Mouse (Mus musculus): ENCODE measurements around the gene Wnt1. TPM values are rescaled to one million over a fixed set of nuclear protein-coding genes. Genes with fewer than 3 reads are reported as not detected.

The Wnt1 gene
- total RNA-seq, 2 experiments from 2014 or later = not detected

DNA sequence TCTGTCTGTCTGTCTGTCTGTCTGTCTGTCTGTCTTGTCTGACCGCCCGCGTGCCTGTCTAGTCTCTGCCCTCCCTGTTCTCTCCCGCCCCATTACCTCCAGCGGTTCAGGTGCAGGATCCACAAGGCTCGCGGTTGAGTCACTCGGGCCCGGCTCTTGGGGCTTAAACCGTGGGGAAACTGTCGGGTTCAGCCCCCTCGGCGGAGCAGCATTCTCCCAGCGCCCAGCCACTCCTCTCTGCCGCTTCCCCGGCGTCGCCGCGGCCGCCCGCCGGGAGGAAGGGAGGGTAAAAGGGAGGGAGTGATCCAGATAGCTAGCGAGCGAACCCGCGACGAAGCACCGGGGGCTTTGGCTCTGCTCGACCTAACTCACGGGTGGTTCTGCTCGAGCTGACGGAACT is 11.9 kb upstream of the Wnt1 start, which contains the start of gene Wnt10b:
Gene Wnt10b (minus strand): TSS at position 389 of the 400 bp plus-strand sequence.
- no peak for DNase-seq (ENCODE audit: low spot score in 2 of 2)

- no peak for DNase-seq (ENCODE audit: low spot score in 2 of 2)
These were observed 11.4 kb upstream of the Wnt1 start for GRCm38 (mm10) chr15:98778191-98778770.

- no peak for DNase-seq (ENCODE audit: low spot score in 2 of 2)
These were observed 10.9 kb upstream of the Wnt1 start for GRCm38 (mm10) chr15:98778806-98779205.

GRCm38 (mm10) chr15:98780075-98780474 is 9.6 kb upstream of the Wnt1 start:
- no peak for DNase-seq (ENCODE audit: low spot score in 2 of 2)

DNA sequence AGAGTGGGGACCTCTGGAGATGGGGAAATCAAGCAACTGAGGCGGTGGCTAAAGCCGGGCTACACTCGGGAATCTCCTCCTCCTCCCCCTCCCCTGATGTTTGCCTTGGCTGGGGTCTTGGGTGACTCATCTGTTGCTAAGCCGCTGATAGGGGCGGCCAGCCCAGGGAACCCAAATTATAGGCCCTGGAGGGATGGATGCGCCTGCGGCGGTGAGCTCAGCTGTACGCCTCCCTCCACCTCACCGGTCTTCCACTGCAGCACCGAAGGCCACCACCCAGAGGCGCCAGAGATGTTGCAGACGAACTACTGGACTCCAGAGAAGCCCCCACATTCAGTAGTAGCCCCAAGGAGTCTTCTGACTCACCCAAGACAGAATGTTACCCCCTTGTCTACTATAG is 9.1 kb upstream of the Wnt1 start:
- DNase-seq (ENCODE audit: low spot score in 2 of 2) = no peak

DNA sequence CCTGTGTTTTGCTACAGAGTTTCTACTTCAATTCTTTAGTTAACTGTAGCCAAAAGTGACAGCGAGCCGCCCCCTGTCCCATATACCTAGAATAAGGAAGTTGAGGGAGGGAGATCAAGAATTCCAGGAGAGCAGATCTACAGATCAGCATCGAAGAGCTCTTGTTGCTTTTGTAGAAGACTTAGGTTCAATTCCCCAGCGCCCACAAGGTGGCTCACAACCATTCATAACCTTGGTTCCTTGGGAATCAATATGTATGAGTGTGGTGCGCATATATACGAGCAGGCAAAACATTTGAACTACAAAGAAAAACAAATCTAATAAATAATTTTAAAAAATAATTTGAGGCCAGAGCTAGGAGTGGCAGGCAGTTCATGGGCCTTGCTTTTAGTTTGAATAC is 8.5 kb upstream of the Wnt1 start:
- DNase-seq (ENCODE audit: low spot score in 2 of 2) = no peak

DNA sequence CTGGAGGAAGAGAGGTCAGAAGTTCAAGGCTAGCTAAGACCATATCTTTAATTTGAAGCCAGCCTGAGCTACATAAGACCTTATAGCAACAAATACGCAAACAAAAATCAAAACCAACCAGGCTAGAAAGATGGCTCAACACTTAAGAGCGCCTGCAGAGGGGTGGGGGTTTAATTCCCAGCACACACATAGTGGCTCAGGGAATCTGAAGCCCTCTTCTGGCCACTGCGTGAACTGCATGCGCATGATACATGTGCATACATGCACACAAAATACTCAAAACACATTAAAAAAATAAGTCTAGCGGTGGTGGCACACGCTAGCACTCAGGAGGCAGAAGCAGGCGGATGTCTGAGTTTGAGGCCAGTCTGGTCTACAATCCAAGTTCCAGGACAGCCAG is 3.9 kb upstream of the Wnt1 start:
- no peak for DNase-seq (ENCODE audit: low spot score in 2 of 2)

- peak in 1 of 2 experiments; percentile 54 for DNase-seq (ENCODE audit: low spot score in 2 of 2)
These were observed 1.7 kb upstream of the Wnt1 start for GRCm38 (mm10) chr15:98787930-98788329.

- no peak for DNase-seq (ENCODE audit: low spot score in 2 of 2)
These were observed 541 bp upstream of the Wnt1 start for GRCm38 (mm10) chr15:98788972-98789660.

DNA sequence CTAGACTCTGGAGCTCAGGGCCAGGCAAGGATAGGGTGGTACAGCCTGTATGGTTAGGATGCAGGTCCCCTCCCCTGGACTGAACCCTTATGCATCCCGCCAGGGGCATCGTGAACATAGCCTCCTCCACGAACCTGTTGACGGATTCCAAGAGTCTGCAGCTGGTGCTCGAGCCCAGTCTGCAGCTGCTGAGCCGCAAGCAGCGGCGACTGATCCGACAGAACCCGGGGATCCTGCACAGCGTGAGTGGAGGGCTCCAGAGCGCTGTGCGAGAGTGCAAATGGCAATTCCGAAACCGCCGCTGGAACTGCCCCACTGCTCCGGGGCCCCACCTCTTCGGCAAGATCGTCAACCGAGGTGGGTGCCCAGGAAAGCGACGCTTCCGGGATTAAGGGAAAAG is 1.1 kb downstream of the Wnt1 start:
- no peak for DNase-seq (ENCODE audit: low spot score in 2 of 2)

DNA sequence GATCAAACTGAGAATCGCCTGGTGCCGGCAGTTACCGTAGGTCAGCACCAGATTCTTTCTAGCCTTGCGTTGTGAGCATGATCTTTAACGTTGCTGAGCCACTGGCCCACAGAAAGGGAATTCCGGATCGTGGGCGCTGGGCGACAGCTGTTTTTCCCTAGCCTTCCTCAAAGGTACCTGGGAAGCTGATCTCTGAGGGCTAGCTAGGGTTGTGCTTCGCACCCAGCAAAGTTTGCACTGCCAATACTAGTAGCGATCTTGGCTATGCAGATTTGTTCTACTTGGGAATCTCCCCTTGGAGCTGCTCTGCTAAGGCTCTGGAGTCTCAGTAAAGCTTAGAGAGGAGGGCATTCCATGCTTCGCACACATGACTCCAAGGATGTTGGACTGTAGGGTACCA is 1.6 kb downstream of the Wnt1 start:
- no peak for DNase-seq (ENCODE audit: low spot score in 2 of 2)

DNA sequence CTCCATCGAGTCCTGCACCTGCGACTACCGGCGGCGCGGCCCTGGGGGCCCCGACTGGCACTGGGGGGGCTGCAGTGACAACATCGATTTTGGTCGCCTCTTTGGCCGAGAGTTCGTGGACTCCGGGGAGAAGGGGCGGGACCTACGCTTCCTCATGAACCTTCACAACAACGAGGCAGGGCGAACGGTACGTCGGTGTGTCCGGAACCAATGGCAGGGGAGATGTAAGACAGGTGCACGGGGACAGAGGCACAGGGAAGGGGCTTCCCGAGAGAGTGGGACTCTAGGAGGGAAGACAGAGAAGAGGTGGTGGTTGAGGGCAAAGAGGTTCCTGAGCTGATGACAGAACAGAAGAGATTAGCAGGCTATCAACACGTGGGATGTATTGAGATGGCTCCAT is 2.1 kb downstream of the Wnt1 start:
- DNase-seq (ENCODE audit: low spot score in 2 of 2) = no peak

- no peak for DNase-seq (ENCODE audit: low spot score in 2 of 2)
These were observed 2.8 kb downstream of the Wnt1 start for GRCm38 (mm10) chr15:98792233-98793020.

DNA sequence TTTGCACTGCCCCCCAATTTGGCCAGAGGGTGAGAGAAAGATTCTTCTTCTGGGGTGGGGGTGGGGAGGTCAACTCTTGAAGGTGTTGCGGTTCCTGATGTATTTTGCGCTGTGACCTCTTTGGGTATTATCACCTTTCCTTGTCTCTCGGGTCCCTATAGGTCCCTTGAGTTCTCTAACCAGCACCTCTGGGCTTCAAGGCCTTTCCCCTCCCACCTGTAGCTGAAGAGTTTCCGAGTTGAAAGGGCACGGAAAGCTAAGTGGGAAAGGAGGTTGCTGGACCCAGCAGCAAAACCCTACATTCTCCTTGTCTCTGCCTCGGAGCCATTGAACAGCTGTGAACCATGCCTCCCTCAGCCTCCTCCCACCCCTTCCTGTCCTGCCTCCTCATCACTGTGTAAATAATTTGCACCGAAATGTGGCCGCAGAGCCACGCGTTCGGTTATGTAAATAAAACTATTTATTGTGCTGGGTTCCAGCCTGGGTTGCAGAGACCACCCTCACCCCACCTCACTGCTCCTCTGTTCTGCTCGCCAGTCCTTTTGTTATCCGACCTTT is 3.6 kb downstream of the Wnt1 start:
- no peak for DNase-seq (ENCODE audit: low spot score in 2 of 2)

DNA sequence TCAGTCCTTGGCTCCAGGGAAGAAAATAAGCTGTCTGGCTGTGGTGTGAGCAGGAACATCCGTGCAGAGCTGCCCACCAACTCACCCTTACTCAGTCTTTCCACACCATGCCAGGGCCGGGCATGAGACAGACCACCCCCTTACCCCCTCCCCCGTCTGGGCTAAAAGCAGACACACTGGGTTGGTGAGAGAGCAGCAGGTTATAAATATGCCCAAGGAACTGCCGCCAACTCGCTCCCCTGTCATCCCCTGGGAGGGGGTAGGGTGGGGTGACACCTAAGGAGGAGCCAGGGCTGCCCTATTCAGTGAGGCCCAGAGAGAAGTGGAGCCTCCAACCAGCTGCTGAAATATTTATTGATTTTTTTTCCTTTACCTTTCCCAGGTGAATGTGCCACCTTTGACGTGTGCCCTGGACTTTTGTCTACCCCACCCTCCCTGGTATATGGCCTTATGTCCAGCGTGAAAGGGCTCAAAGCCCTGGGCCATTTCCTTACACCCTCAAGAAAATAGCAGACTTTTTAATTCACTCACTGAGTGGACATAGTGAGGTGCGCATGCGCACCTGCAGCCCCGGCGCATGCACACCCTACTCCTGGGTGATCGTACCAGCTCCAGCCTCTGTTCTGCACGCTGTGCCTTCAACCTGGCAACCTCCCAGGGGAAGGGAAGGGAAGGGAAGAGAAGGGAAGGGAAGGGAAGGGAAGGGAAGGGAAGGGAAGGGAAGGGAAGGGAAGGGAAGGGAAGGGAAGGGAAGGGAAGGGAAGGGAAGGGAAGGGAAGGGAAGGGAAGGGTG is 7.3 kb downstream of the Wnt1 start:
- DNase-seq (ENCODE audit: low spot score in 2 of 2) = no peak

- DNase-seq (ENCODE audit: low spot score in 2 of 2) = no peak
These were observed 8.3 kb downstream of the Wnt1 start for GRCm38 (mm10) chr15:98797835-98798492.

- no peak for DNase-seq (ENCODE audit: low spot score in 2 of 2)
These were observed 9.2 kb downstream of the Wnt1 start for GRCm38 (mm10) chr15:98798903-98799302.

- peak; percentile 85 to 87 for DNase-seq (ENCODE audit: low spot score in 2 of 2)
These were observed 9.7 kb downstream of the Wnt1 start for GRCm38 (mm10) chr15:98799396-98799795.

- DNase-seq (ENCODE audit: low spot score in 2 of 2) = no peak
These were observed 13.3 kb downstream of the Wnt1 start for GRCm38 (mm10) chr15:98802926-98803325.

- peak; percentile 92 to 94 for DNase-seq (ENCODE audit: low spot score in 2 of 2)
These were observed 14.4 kb downstream of the Wnt1 start for GRCm38 (mm10) chr15:98804054-98804453.
